9 mouse cellular contexts compared by ENCODE assay signal in genomic region chr1:149856720-149857119, GRCm38 (mm10).
DNase-seq lines count a peak whose midpoint lies in the region; ATAC-seq and TF ChIP-seq lines count a peak whose summit lies in the region.
"Had no signal": no experiment of that assay in that cellular context is flagged by ENCODE, and none has a peak within 500 bp of the region (broad histone marks: within the 10 kb centered on the region; RNA-seq: fewer than 3 reads in every experiment).

No protein-coding gene starts in this region.

- H3K4me2 ChIP-seq in hindbrain, embryonic 13.5 days, result no peak overlapping the region
- H3K4me2 ChIP-seq: limb, embryonic 13.5 days had no signal

- no peaks in the 10 kb centered on the region for H3K36me3 ChIP-seq in ES-E14 (ENCODE audit: control insufficient read depth, insufficient read depth, low read length, poor library complexity, severe bottlenecking)
- no peaks in the 10 kb centered on the region for H3K36me3 ChIP-seq in heart, adult 2 months (ENCODE audit: control insufficient read depth, insufficient read depth, low read length)
- no peaks in the 10 kb centered on the region for H3K36me3 ChIP-seq in hindbrain, embryonic 13.5 days
- H3K36me3 ChIP-seq: limb, embryonic 13.5 days had no signal

- no peak overlapping the region for H3K9ac ChIP-seq in ES-E14 (ENCODE audit: insufficient read depth, low read depth, low read length, poor library complexity, severe bottlenecking)
- no peak overlapping the region for H3K9ac ChIP-seq in heart, adult 2 months (ENCODE audit: low read depth, low read length)
- H3K9ac ChIP-seq in hindbrain, embryonic 13.5 days, result no peak overlapping the region
- H3K9ac ChIP-seq: limb, embryonic 13.5 days had no signal

- H3K27ac ChIP-seq in ES-E14 (ENCODE audit: insufficient read depth, low read depth, low read length, poor library complexity, severe bottlenecking), result no peak overlapping the region
- H3K27ac ChIP-seq in heart, adult 2 months, result no peak overlapping the region
- H3K27ac ChIP-seq in hindbrain, embryonic 13.5 days, result no peak overlapping the region
- H3K27ac ChIP-seq: limb, embryonic 13.5 days had no signal

- no peak for TF ChIP-seq POLR2A in heart, adult 2 months (IDR thresholded peaks at IDR 0.05; ENCODE audit: insufficient read depth, low read depth, low read length)

- no peak for TF ChIP-seq EP300 in heart, adult 2 months (IDR thresholded peaks at IDR 0.05; ENCODE audit: insufficient read depth, low read depth, low read length)

- WGBS in heart, adult 2 months, result 8% methylated on average over 9 of the region's 9 CpGs
- WGBS in hindbrain, embryonic 13.5 days, result 27% methylated on average over 9 of the region's 9 CpGs

- TF ChIP-seq CTCF in heart, adult 2 months (IDR thresholded peaks at IDR 0.05), result peak; percentile 76

- in situ Hi-C loops in ES-E14 (cut with MboI; ENCODE audit: low sequenced_read_pairs in 2 of 2, unreplicated experiment in 2 of 2), result loop anchor here (5.0 to 10.0 kb wide), 2 partner anchors 401 to 408 kb away; no protein-coding TSS in a partner anchor

- no peaks in the 10 kb centered on the region for H3K27me3 ChIP-seq in heart, adult 2 months (ENCODE audit: control insufficient read depth, insufficient read depth, low read length)
- no peaks in the 10 kb centered on the region for H3K27me3 ChIP-seq in hindbrain, embryonic 13.5 days
- H3K27me3 ChIP-seq: limb, embryonic 13.5 days had no signal

- intact Hi-C loops in heart, adult 2 months (cut with DNase I), result no loop called here

- no peaks in the 10 kb centered on the region for H3K79me2 ChIP-seq in heart, adult 2 months (replicated peaks; ENCODE audit: control insufficient read depth, insufficient read depth, low read length)

- no peaks in the 10 kb centered on the region for H3K9me3 ChIP-seq in ES-E14 (ENCODE audit: control insufficient read depth, insufficient read depth, low read depth, low read length)
- no peaks in the 10 kb centered on the region for H3K9me3 ChIP-seq in hindbrain, embryonic 13.5 days
- H3K9me3 ChIP-seq: limb, embryonic 13.5 days had no signal

- DNase-seq in A20 (ENCODE audit: low read depth, low spot score) (peak; percentile 42), ES-E14 (ENCODE audit: low read depth, low spot score) (peak; percentile 77)
- DNase-seq in cerebellum, postnatal 36 days, result peak; percentile 13 to 26
- peak; percentile 62 to 67 for DNase-seq in heart, adult 2 months
- DNase-seq in layer of hippocampus, postnatal 36 days, result peak; percentile 61 to 67
- DNase-seq in spleen, adult 12 weeks (ENCODE audit: low spot score), result peak; percentile 2

- peak; percentile 92 for ATAC-seq in megakaryocyte progenitor cell, adult 5-6 weeks (replicated peaks; ENCODE audit: poor library complexity)
- no peak for ATAC-seq in hindbrain, embryonic 13.5 days (ENCODE audit: low FRiP score)

- no peak overlapping the region for H3K4me3 ChIP-seq in ES-E14 (ENCODE audit: insufficient read depth in 1 of 2, low read depth in 1 of 2, low read length in 2 of 2, poor library complexity in 1 of 2, severe bottlenecking in 1 of 2)
- no peak overlapping the region for H3K4me3 ChIP-seq in heart, adult 2 months
- H3K4me3 ChIP-seq in hindbrain, embryonic 13.5 days, result no peak overlapping the region
- H3K4me3 ChIP-seq: limb, embryonic 13.5 days had no signal

- no peaks in the 10 kb centered on the region for H3K4me1 ChIP-seq in ES-E14 (ENCODE audit: control insufficient read depth in 2 of 2, insufficient read depth in 2 of 2, low read length in 2 of 2, poor library complexity in 1 of 2)
- no peaks in the 10 kb centered on the region for H3K4me1 ChIP-seq in heart, adult 2 months (ENCODE audit: control insufficient read depth, insufficient read depth, low read length)
- H3K4me1 ChIP-seq in hindbrain, embryonic 13.5 days (replicated peaks), result no peaks in the 10 kb centered on the region
- H3K4me1 ChIP-seq: limb, embryonic 13.5 days had no signal

TF ChIP-seq in ES-E14, 5 proteins besides CTCF, POLR2A, EP300 and RAD21:
- TF ChIP-seq ZC3H11A (IDR thresholded peaks at IDR 0.05; ENCODE audit: borderline replicate concordance, low read depth, low read length) (peak; percentile 80), MAFK (IDR thresholded peaks at IDR 0.05; ENCODE audit: insufficient read depth, low read depth, low read length) (no peak), HCFC1 (IDR thresholded peaks at IDR 0.05; ENCODE audit: borderline replicate concordance, insufficient read depth, low read length) (no peak), CHD2 (IDR thresholded peaks at IDR 0.05; ENCODE audit: low read depth, low read length) (no peak), ZNF384 (IDR thresholded peaks at IDR 0.05; ENCODE audit: low read depth, low read length) (no peak)

Comparison
In these comparisons a context has a peak if more than half of its experiments do, and no peak if none do; other contexts are left out.
1. DNase-seq: peak in every context shown above with its lines; median percentile 77 in ES-E14; 64 in heart, adult 2 months; 64 in layer of hippocampus, postnatal 36 days; 42 in A20; 20 in cerebellum, postnatal 36 days; 2 in spleen, adult 12 weeks.